Mouse (Mus musculus) stomach, postnatal 0 days (tissue): ENCODE data around the gene Cse1l. TPM values are rescaled to one million over a fixed set of nuclear protein-coding genes. Genes with fewer than 3 reads are reported as not detected.

Source experiments
- ATAC-seq: fragments of 200-750 bp; cut with Nextera tagmentation; 2 replicates; pipeline ENCODE4 v1.8.0; 2017; ENCODE audit not compliant: low FRiP score, low TSS enrichment
- DNase-seq: peaks from one replicate; pipeline ENCODE4 v3.0.0-alpha.2; 2016; ENCODE audit warnings: low spot score
- H3K27ac ChIP-seq: fragments of 300-500 bp; sonication (generic); replicated peaks from 2 replicates; pipeline ENCODE4 v1.5.1; 2014; ENCODE audit warnings: mild to moderate bottlenecking, control low read depth
- H3K27me3 ChIP-seq: fragments of 300-500 bp; sonication (generic); 2 replicates; pipeline ENCODE4 v1.6.1; 2014; ENCODE audit warnings: low read length; ENCODE audit not compliant: control insufficient read depth, insufficient read depth
- H3K36me3 ChIP-seq: fragments of 300-500 bp; sonication (generic); 2 replicates; pipeline ENCODE4 v1.6.1; 2014; ENCODE audit warnings: low read length, mixed read lengths; ENCODE audit not compliant: control insufficient read depth, insufficient read depth
- H3K4me1 ChIP-seq: fragments of 300-500 bp; sonication (generic); replicated peaks from 2 replicates; pipeline ENCODE4 v1.6.1; 2014; ENCODE audit warnings: antibody characterized with exemption; ENCODE audit not compliant: control insufficient read depth, insufficient read depth
- H3K4me2 ChIP-seq: fragments of 300-500 bp; sonication (generic); replicated peaks from 2 replicates; pipeline ENCODE4 v1.6.1; 2014; ENCODE audit warnings: low read depth, mild to moderate bottlenecking, control low read depth, moderate library complexity
- H3K4me3 ChIP-seq: fragments of 300-500 bp; sonication (generic); 2 replicates; pipeline ENCODE4 v1.5.1; 2014; ENCODE audit warnings: low read depth, low read length, control low read depth
- H3K9ac ChIP-seq: fragments of 300-500 bp; sonication (generic); 2 replicates; pipeline ENCODE4 v1.6.1; 2014; ENCODE audit warnings: mild to moderate bottlenecking, low read length, control low read depth, mixed read lengths
- H3K9me3 ChIP-seq: fragments of 300-500 bp; sonication (generic); 2 replicates; pipeline ENCODE4 v1.6.1; 2016; ENCODE audit warnings: low read length; ENCODE audit not compliant: control insufficient read depth
- CTCF ChIP-seq: IDR thresholded peaks from 2 replicates; pipeline ENCODE4 v1.5.1; 2016; ENCODE audit warnings: antibody characterized with exemption, low read depth, mild to moderate bottlenecking, moderate library complexity
- EP300 ChIP-seq: optimal IDR thresholded peaks from 2 replicates; pipeline ENCODE3; 2016; ENCODE audit warnings: antibody characterized with exemption
- WGBS: fragments of 180-500 bp; shearing (Covaris S2); extraction: QIAGEN DNeasy Blood & Tissue Kit; methylation state at CpG from one replicate; pipeline ENCODE4 v1.1.7; 2014; 5-methylcytosine and 5-hydroxymethylcytosine counted together
- polyA plus RNA-seq: library from polyadenylated mRNA; unstranded; fragments of >200 nt; fragmentation: Nextera tagmentation; extraction: Ambion mirVana; gene quantifications from 2 replicates; pipeline ENCODE4 v1.2.1, GENCODE M21; 2015

Cse1l gene
- polyA plus RNA-seq, 1 experiment from 2014 or later, result 29.3 TPM

DNA sequence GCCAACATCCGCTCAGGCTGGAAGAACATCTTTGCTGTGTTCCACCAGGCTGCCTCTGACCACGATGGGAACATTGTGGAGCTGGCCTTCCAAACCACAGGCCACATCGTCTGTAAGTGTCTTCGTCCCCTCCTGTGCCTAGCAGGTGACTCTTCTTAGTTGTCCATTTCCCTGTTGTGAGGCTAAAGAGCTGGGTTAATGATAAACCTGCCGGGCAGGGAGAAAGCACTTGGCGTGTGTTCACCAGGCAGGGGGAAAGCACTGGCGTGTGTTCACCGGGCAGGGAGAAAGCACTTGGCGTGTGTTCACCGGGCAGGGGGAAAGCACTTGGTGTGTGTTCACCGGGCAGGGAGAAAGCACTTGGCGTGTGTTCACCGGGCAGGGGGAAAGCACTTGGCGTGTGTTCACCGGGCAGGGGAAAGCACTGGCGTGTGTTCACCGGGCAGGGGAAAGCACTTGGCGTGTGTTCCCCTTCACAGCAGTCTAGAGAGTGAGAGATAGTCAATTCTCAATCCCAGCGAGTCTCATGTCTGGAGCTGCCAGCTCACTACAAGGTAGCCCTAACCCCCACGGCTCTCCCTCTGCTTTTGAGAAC, 35.5 kb upstream of the Cse1l start:
- H3K36me3 ChIP-seq, result peaks cover 33% of the 10 kb centered on the region

DNA sequence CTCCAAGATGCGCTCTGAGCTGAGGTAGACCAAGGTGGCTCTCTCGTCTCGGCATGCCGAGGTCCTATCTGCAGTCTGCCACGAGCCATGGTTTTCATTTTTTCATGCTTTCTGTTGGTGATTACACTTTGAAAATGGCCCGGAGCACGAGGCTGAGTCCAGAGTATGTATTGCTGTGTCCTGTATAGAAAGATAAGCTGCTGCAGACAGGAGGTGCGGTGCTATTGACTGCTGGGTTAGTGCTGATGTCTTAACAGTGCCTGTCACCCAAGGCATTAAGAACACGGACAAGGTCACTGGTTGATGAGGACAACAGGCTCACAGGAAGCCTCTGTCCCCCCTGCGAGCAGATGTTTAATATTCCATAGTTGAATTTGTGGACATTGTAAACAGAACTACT, 34.9 kb upstream of the Cse1l start:
- WGBS, result 74% methylated on average over 10 of the region's 10 CpGs
- TF ChIP-seq EP300 (no peak), CTCF (no peak)
- H3K4me3 ChIP-seq, result no peak overlapping the region
- no peaks in the 10 kb centered on the region for H3K9me3 ChIP-seq
- H3K36me3 ChIP-seq, result peaks cover 29% of the 10 kb centered on the region
- H3K9ac ChIP-seq, result no peak overlapping the region
- no peak overlapping the region for H3K27ac ChIP-seq
- no peak overlapping the region for H3K4me2 ChIP-seq
- H3K27me3 ChIP-seq, result no peaks in the 10 kb centered on the region
- no peaks in the 10 kb centered on the region for H3K4me1 ChIP-seq
- ATAC-seq (no peak), DNase-seq (no peak)

More for the DNA sequence above, 35.5 kb upstream of the Cse1l start:
- Histone ChIP-seq H3K9ac (no peak overlapping the region), H3K4me2 (no peak overlapping the region), H3K27me3 (no peaks in the 10 kb centered on the region), H3K4me3 (no peak overlapping the region), H3K4me1 (no peaks in the 10 kb centered on the region), H3K27ac (no peak overlapping the region), H3K9me3 (no peaks in the 10 kb centered on the region)
- no peak for DNase-seq
- WGBS, result 75% methylated on average over 20 of the region's 20 CpGs
- TF ChIP-seq EP300 (no peak), CTCF (no peak)
- no peak for ATAC-seq

DNA sequence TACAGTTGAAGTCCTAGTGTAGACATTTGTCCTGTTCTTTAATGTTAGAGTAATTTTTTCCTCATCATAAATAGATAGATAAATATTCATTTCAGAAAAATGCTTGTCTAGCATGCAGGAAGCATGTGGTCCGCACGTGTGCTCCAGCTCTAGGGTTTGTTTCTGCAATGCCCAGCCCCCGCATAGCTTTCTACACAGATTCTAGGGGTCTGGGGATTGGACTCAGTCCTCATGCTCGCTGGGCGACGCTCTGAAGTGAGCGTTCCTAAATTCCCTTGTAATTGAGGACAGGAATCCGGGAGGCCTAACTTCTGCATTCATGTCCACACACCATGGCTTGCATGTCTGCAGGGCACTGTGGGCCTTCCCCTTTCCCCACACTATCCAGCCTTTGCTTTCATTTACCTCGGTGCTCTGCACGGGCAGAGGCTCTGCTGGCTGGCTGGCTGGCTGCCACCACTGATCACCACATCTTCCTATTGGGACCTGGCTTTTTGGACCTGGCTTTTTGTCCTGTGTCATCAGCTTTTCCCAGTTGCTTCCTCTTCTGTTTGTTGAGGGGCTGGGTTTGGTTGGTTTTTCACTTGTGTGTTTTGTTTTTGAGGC, 31.1 kb upstream of the Cse1l start:
- ATAC-seq, result no peak
- no peak overlapping the region for H3K27ac ChIP-seq

DNA sequence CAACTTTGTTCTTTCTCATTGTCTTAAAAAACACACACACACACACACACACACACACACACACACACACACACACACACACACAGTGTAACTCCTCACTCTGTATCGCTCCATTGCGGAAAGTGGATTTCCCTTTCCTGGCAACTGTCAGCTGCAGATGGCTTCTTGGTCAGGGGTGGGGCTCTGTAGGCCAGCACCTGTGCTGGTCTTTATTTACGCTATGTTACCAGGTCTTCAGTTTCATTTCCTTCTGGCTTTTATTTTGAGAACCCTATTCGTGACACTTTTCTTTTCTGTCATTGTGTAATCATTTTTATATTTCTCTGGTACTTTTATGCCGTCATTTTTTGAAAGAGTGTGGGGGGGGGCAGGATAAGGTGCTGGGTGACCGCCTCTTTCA, 30.3 kb upstream of the Cse1l start:
- no peak overlapping the region for H3K4me3 ChIP-seq
- no peak for ATAC-seq
- 78% methylated on average over 6 of the region's 6 CpGs for WGBS
- H3K4me2 ChIP-seq, result no peak overlapping the region
- no peaks in the 10 kb centered on the region for H3K4me1 ChIP-seq
- H3K27ac ChIP-seq, result no peak overlapping the region
- no peaks in the 10 kb centered on the region for H3K27me3 ChIP-seq
- TF ChIP-seq EP300 (no peak), CTCF (no peak)
- H3K36me3 ChIP-seq, result peaks cover 22% of the 10 kb centered on the region
- no peaks in the 10 kb centered on the region for H3K9me3 ChIP-seq
- H3K9ac ChIP-seq, result no peak overlapping the region
- no peak for DNase-seq

More for the DNA sequence above, 31.1 kb upstream of the Cse1l start:
- H3K4me3 ChIP-seq, result no peak overlapping the region
- no peak for TF ChIP-seq EP300
- no peak for TF ChIP-seq CTCF
- H3K27me3 ChIP-seq, result no peaks in the 10 kb centered on the region
- 75% methylated on average over 10 of the region's 10 CpGs for WGBS
- peaks cover 22% of the 10 kb centered on the region for H3K36me3 ChIP-seq
- no peak overlapping the region for H3K9ac ChIP-seq
- no peaks in the 10 kb centered on the region for H3K4me1 ChIP-seq
- H3K4me2 ChIP-seq, result no peak overlapping the region
- DNase-seq, result no peak
- H3K9me3 ChIP-seq, result no peaks in the 10 kb centered on the region

DNA sequence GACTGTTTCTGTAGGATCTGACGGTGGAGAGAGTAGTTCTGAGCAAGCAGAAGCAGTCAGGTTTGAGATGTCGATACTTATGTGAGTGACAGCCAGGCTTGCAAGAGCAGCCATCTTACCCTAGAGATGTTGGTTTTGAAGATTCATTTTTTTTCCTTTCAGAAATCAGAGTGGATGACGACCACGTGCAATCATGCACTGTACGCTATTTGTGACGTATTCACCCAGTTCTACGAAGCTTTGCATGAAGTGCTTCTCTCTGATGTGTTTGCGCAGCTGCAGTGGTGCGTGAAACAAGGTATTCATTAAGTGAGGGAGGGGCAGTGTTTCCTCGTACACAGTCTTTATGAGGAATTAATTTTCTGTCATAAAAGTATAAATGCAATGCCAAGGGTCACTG, 29.5 kb upstream of the Cse1l start:
- ATAC-seq (no peak), DNase-seq (no peak)
- TF ChIP-seq CTCF (no peak), EP300 (no peak)
- no peaks in the 10 kb centered on the region for H3K27me3 ChIP-seq
- H3K4me3 ChIP-seq, result no peak overlapping the region
- no peak overlapping the region for H3K4me2 ChIP-seq
- H3K4me1 ChIP-seq, result no peaks in the 10 kb centered on the region
- H3K36me3 ChIP-seq, result peaks cover 18% of the 10 kb centered on the region
- 79% methylated on average over 10 of the region's 10 CpGs for WGBS
- no peak overlapping the region for H3K27ac ChIP-seq
- H3K9ac ChIP-seq, result no peak overlapping the region
- no peaks in the 10 kb centered on the region for H3K9me3 ChIP-seq

DNA sequence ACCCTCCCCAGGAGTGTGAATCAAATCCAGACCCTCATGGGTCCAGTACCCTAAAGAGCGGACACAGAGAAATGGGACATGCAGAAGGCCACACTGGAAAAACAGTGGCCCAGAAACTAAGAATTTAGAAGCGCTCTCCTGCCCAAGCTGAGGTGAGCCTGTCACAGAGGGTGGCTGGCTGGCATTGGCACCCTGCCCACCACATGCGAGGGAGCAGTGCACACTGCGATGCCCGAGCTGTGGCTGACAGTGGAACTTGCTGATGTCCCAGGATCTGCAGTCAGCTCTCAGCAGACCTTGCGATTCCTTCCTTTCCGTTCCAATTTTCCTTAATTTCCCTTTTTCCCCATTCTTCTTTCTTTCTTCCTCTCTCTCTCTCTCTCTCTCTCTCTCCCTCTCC, 20.8 kb upstream of the Cse1l start:
- no peak overlapping the region for H3K4me3 ChIP-seq
- DNase-seq (no peak), ATAC-seq (no peak)
- TF ChIP-seq CTCF, result no peak
- no peak for TF ChIP-seq EP300
- no peak overlapping the region for H3K27ac ChIP-seq
- H3K9me3 ChIP-seq, result no peaks in the 10 kb centered on the region
- H3K36me3 ChIP-seq, result peaks cover 11% of the 10 kb centered on the region
- H3K4me2 ChIP-seq, result no peak overlapping the region
- no peak overlapping the region for H3K9ac ChIP-seq
- no peaks in the 10 kb centered on the region for H3K27me3 ChIP-seq
- H3K4me1 ChIP-seq, result no peaks in the 10 kb centered on the region
- WGBS, result 81% methylated on average over 7 of the region's 7 CpGs
